Mouse (Mus musculus) stomach, postnatal 0 days (tissue): Measurements from ENCODE around the gene Ppfibp1.

Experiments
- CTCF ChIP-seq: IDR thresholded peaks from 2 replicates; pipeline ENCODE4 v1.5.1; 2016; ENCODE audit warnings: antibody characterized with exemption, low read depth, mild to moderate bottlenecking, moderate library complexity
- EP300 ChIP-seq: optimal IDR thresholded peaks from 2 replicates; pipeline ENCODE3; 2016; ENCODE audit warnings: antibody characterized with exemption

- TF ChIP-seq CTCF: no peak
- no peak for TF ChIP-seq EP300
Observed at GRCm38 (mm10) chr6:146966446-146967019, 78.2 kb downstream of the Ppfibp1 start.
